Mouse (Mus musculus) cerebellum, adult 11 months (tissue): Measurements from ENCODE around the gene Map1s.

Experiments
- DNase-seq: peaks from one replicate; pipeline ENCODE4 v3.0.0; 2022

The Map1s gene

GRCm38 (mm10) chr8:70960703-70961472 is 55.2 kb downstream of the Map1s start:
- no peak for DNase-seq

- DNase-seq, result peak; percentile 2
Observed at GRCm38 (mm10) chr8:70964159-70964558, 58.4 kb downstream of the Map1s start.

DNA sequence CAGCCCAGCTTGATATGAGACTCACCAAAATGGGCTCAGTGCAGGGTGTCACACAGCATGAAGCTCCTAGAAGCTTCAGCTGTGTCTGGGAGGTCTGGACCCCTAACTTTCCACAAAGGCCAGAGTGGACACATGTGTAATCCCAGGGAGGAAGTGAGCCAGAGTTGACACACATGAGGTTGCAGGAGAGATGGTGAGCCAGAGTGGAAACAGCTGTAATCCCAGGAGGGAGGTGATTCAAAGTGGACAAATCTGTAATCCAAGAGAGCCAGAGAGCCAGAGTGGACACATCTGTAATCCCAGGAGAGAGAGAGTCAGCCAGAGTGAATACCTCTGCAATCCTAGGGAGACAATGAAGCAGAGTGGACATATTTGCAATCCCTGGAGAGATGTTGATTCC is 59.1 kb downstream of the Map1s start:
- no peak for DNase-seq
